Comparison of ENCODE assay signal across 27 mouse cellular contexts in the genomic region with DNA sequence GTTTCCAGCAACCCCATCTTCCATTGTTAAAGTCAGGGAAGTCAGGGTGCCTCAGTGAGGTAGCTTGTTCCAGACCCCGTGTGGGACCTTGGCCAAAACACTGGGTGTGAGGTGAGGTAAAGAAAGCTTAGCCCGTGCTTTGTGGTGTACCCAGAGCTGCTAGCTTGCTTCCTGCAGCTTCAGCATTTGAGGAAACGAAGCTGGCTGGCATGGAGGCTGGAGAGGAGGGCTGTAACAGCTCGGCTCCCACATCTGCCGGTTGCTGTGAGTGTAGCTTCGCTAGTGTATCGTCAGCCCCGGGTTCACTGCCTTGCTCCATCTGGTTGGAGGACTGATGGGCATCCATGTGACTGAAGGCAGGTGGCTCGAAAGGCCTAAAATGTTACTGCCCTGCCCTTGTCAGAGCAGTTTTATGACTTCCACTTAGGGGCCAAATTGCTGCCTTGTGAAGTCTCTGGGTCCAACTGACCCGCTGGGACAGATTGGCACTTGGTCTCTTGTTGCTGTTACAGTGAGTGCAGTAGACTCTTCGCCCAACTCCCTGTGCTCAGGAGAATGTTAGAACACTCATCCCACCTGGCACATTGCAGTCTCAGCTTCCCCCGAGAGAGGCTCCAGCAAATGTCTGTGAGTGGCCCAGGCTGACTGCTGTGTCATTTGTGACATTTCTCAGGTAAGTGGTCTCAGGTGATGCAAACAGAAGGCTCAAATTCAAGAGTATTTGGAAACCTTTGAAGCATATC. TPM values are rescaled to one million over a fixed set of nuclear protein-coding genes. Genes with fewer than 3 reads are reported as not detected.
DNase-seq lines count a peak whose midpoint lies in the region; ATAC-seq lines count a peak whose summit lies in the region.
"Had no signal": no experiment of that assay in that cellular context is flagged by ENCODE, and none has a peak within 500 bp of the region (broad histone marks: within the 10 kb centered on the region; RNA-seq: fewer than 3 reads in every experiment).

No protein-coding gene starts in this region.

- H3K9ac ChIP-seq in kidney, embryonic 15.5 days, result no peak overlapping the region
- H3K9ac ChIP-seq in midbrain, embryonic 11.5 days (ENCODE audit: low read length), result no peak overlapping the region
- no peak overlapping the region for H3K9ac ChIP-seq in midbrain, embryonic 13.5 days (replicated peaks)
- H3K9ac ChIP-seq: forebrain, embryonic 13.5 days; heart, embryonic 15.5 days; hindbrain, embryonic 14.5 days had no signal

- ATAC-seq in kidney, embryonic 15.5 days (replicated peaks; ENCODE audit: low FRiP score), result no peak
- no peak for ATAC-seq in midbrain, embryonic 11.5 days (ENCODE audit: low FRiP score)
- ATAC-seq in midbrain, embryonic 13.5 days, result no peak
- peak; percentile 77 to 83 for ATAC-seq in hematopoietic stem cell, adult 5-6 weeks (replicated peaks in 1 of 2; ENCODE audit: insufficient read depth in 1 of 2, low FRiP score in 2 of 2, low TSS enrichment in 1 of 2, low read depth in 1 of 2, poor library complexity in 2 of 2, severe bottlenecking in 2 of 2)
- ATAC-seq in megakaryocyte progenitor cell, adult 5-6 weeks (replicated peaks; ENCODE audit: poor library complexity), result peak; percentile 58
- ATAC-seq: activated CD4-positive, CD25-positive, alpha-beta regulatory T cell, adult 4 months; forebrain, embryonic 13.5 days; forebrain, embryonic 16.5 days; hindbrain, postnatal 0 days; inflammation-experienced regulatory T-cells, adult 6 months had no signal

- H3K4me3 ChIP-seq in kidney, embryonic 15.5 days (replicated peaks), result no peak overlapping the region
- H3K4me3 ChIP-seq in midbrain, embryonic 11.5 days (ENCODE audit: low read depth, low read length), result no peak overlapping the region
- no peak overlapping the region for H3K4me3 ChIP-seq in midbrain, embryonic 13.5 days (replicated peaks)
- H3K4me3 ChIP-seq: forebrain, embryonic 10.5 days; forebrain, embryonic 13.5 days; heart, adult 2 months; heart, embryonic 15.5 days had no signal

- peak overlapping the region; percentile 66 for H3K27ac ChIP-seq in kidney, embryonic 15.5 days
- H3K27ac ChIP-seq in midbrain, embryonic 11.5 days (ENCODE audit: low read depth, low read length), result no peak overlapping the region
- no peak overlapping the region for H3K27ac ChIP-seq in midbrain, embryonic 13.5 days
- H3K27ac ChIP-seq: forebrain, embryonic 10.5 days; forebrain, embryonic 13.5 days; heart, adult 2 months; heart, embryonic 15.5 days; hindbrain, embryonic 14.5 days; hindbrain, postnatal 0 days had no signal

- 51% methylated on average over 12 of the region's 12 CpGs for WGBS in kidney, embryonic 15.5 days
- 92% methylated on average over 12 of the region's 12 CpGs for WGBS in midbrain, embryonic 11.5 days
- 93% methylated on average over 12 of the region's 12 CpGs for WGBS in midbrain, embryonic 13.5 days

- DNase-seq in kidney, adult 9 months, result no peak
- peak; percentile 26 for DNase-seq in midbrain, embryonic 11.5 days (ENCODE audit: low spot score, missing footprints)
- DNase-seq in spleen, adult 12 weeks (ENCODE audit: low spot score), result no peak
- no peak for DNase-seq in B cell, adult 2 months
- DNase-seq: adrenal gland, adult 8-10 months; adrenal gland, postnatal 25 days; cerebellum, adult 18-20 months; cerebellum, adult 9-11 months; cerebellum, postnatal 25 days; gastrocnemius, postnatal 10 days; gastrocnemius, postnatal 36 days; heart, adult 2 months; heart, postnatal 10 days; heart, postnatal 36 days had no signal

- peaks cover 13% of the 10 kb centered on the region; the same call in 1 of the 2 replicates for H3K4me1 ChIP-seq in kidney, embryonic 15.5 days
- no peaks in the 10 kb centered on the region for H3K4me1 ChIP-seq in midbrain, embryonic 11.5 days (ENCODE audit: control insufficient read depth, insufficient read depth, low read length)
- H3K4me1 ChIP-seq in midbrain, embryonic 13.5 days (replicated peaks), result no peaks in the 10 kb centered on the region
- H3K4me1 ChIP-seq: forebrain, embryonic 13.5 days had no signal

- H3K4me2 ChIP-seq in kidney, embryonic 15.5 days, result no peak overlapping the region
- H3K4me2 ChIP-seq in midbrain, embryonic 11.5 days, result no peak overlapping the region
- no peak overlapping the region for H3K4me2 ChIP-seq in midbrain, embryonic 13.5 days (replicated peaks)
- H3K4me2 ChIP-seq: forebrain, embryonic 13.5 days; heart, embryonic 11.5 days; heart, embryonic 15.5 days; hindbrain, embryonic 14.5 days had no signal

- H3K27me3 ChIP-seq in kidney, embryonic 15.5 days, result no peaks in the 10 kb centered on the region
- H3K27me3 ChIP-seq in midbrain, embryonic 11.5 days (ENCODE audit: control insufficient read depth, insufficient read depth, low read length), result no peaks in the 10 kb centered on the region
- H3K27me3 ChIP-seq in midbrain, embryonic 13.5 days, result no peaks in the 10 kb centered on the region
- H3K27me3 ChIP-seq: forebrain, embryonic 13.5 days; heart, embryonic 15.5 days had no signal

- H3K9me3 ChIP-seq in kidney, embryonic 15.5 days (replicated peaks), result no peaks in the 10 kb centered on the region
- H3K9me3 ChIP-seq in midbrain, embryonic 11.5 days (ENCODE audit: control insufficient read depth, low read length), result no peaks in the 10 kb centered on the region
- no peaks in the 10 kb centered on the region for H3K9me3 ChIP-seq in midbrain, embryonic 13.5 days
- H3K9me3 ChIP-seq: forebrain, embryonic 10.5 days; forebrain, embryonic 13.5 days; heart, embryonic 15.5 days had no signal

- H3K36me3 ChIP-seq in kidney, embryonic 15.5 days, result peaks cover 60% of the 10 kb centered on the region
- H3K36me3 ChIP-seq in midbrain, embryonic 11.5 days (ENCODE audit: control insufficient read depth, insufficient read depth, low read length), result peaks cover 10% of the 10 kb centered on the region
- H3K36me3 ChIP-seq in midbrain, embryonic 13.5 days, result peaks cover 58% of the 10 kb centered on the region

RNA-seq across cellular contexts. Expression of a gene that starts 44.4 kb away (rescaled TPM):
- polyA plus RNA-seq in kidney, embryonic 15.5 days (2015; fragmentation: Nextera tagmentation; extraction: Ambion mirVana), result 46.5 and 48.7 TPM in 2 replicates
- 37.6 and 39.9 TPM in 2 replicates for polyA plus RNA-seq in midbrain, embryonic 11.5 days (2014; fragmentation: Nextera tagmentation; extraction: Ambion mirVana)
- 37.7 and 38.3 TPM in 2 replicates for polyA plus RNA-seq in midbrain, embryonic 13.5 days (2015; fragmentation: Nextera tagmentation; extraction: Ambion mirVana)
- 25.0 and 35.4 TPM in 2 replicates for total RNA-seq in hematopoietic stem cell, adult 5-6 weeks (2017)
- 30.5 and 39.8 TPM in 2 replicates for total RNA-seq in megakaryocyte progenitor cell, adult 5-6 weeks (2015)
- 20.2 and 27.0 TPM in 2 replicates for total RNA-seq in megakaryocyte progenitor cell, adult 5-6 weeks (2017)

Comparison
In these comparisons a context has a peak if more than half of its experiments do, and no peak if none do; other contexts are left out.
1. ATAC-seq: peak in hematopoietic stem cell, adult 5-6 weeks (2 of 2) and megakaryocyte progenitor cell, adult 5-6 weeks (single experiment); none in kidney, embryonic 15.5 days (single experiment), midbrain, embryonic 11.5 days (single experiment) and midbrain, embryonic 13.5 days (single experiment).